Mouse (Mus musculus) neural tube, embryonic 12.5 days (tissue): ENCODE data around the gene Myo1e. TPM values are rescaled to one million over a fixed set of nuclear protein-coding genes. Genes with fewer than 3 reads are reported as not detected.
"Not testable (repeated sequence)": the region's sequence is repeated elsewhere in the genome, so short reads cannot be mapped to it uniquely, and the experiment has no call there.

ENCODE experiments used
- ATAC-seq: fragments of 200-750 bp; cut with Nextera tagmentation; 2 replicates; pipeline ENCODE4 v1.8.0; 2017; ENCODE audit warnings: low read depth, mild to moderate bottlenecking, moderate TSS enrichment, moderate library complexity; ENCODE audit not compliant: low FRiP score
- H3K27ac ChIP-seq: fragments of 300-500 bp; sonication (generic); 2 replicates; pipeline ENCODE4 v1.5.1; 2016
- H3K27me3 ChIP-seq: fragments of 300-500 bp; sonication (generic); replicated peaks from 2 replicates; pipeline ENCODE4 v1.6.1; 2016; ENCODE audit warnings: mild to moderate bottlenecking
- H3K36me3 ChIP-seq: fragments of 300-500 bp; sonication (generic); 2 replicates; pipeline ENCODE4 v1.6.1; 2016; ENCODE audit warnings: mild to moderate bottlenecking
- H3K4me1 ChIP-seq: fragments of 300-500 bp; sonication (generic); 2 replicates; pipeline ENCODE4 v1.6.1; 2016
- H3K4me2 ChIP-seq: fragments of 300-500 bp; sonication (generic); replicated peaks from 2 replicates; pipeline ENCODE4 v1.6.1; 2016; ENCODE audit warnings: mild to moderate bottlenecking
- H3K4me3 ChIP-seq: fragments of 300-500 bp; sonication (generic); 2 replicates; pipeline ENCODE4 v1.5.1; 2016
- H3K9ac ChIP-seq: fragments of 300-500 bp; sonication (generic); 2 replicates; pipeline ENCODE4 v1.6.1; 2016; ENCODE audit warnings: mild to moderate bottlenecking
- H3K9me3 ChIP-seq: fragments of 300-500 bp; sonication (generic); 2 replicates; pipeline ENCODE4 v1.6.1; 2016; ENCODE audit warnings: mild to moderate bottlenecking
- WGBS: fragments of 180-500 bp; shearing (Covaris S2); methylation state at CpG from one replicate; pipeline ENCODE4 v1.1.7; 2016; 5-methylcytosine and 5-hydroxymethylcytosine counted together
- polyA plus RNA-seq: library from polyadenylated mRNA; unstranded; fragments of >200 nt; fragmentation: Nextera tagmentation; extraction: Ambion mirVana; gene quantifications from 2 replicates; pipeline ENCODE4 v1.2.1, GENCODE M21; 2016

The Myo1e gene
- polyA plus RNA-seq, 1 experiment from 2014 or later, result 11.3 TPM

DNA sequence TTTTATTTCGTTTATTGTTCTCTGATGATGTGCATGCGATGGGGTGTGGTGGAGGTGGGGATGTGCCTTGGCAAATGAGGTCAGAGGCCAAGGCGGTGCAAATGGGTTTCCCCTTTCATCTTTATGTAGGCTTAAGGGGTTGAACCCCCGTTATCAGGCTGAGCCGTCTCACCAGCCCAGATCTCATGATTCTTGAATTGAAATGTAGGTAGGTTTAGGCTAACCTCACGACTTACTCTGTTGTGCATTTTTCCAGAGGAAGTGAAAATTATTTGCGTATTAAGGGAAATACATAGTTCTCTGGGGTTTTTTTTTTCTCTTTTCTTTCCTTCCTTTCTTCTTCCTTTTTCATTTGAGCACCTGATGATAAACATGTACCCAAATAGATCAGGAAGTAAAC is 37.0 kb downstream of the Myo1e start:
- no peak overlapping the region for H3K4me3 ChIP-seq
- H3K36me3 ChIP-seq, result no peaks in the 10 kb centered on the region
- no peaks in the 10 kb centered on the region for H3K9me3 ChIP-seq
- no peaks in the 10 kb centered on the region for H3K27me3 ChIP-seq
- 77% methylated on average over 7 of the region's 7 CpGs for WGBS
- no peaks in the 10 kb centered on the region for H3K4me1 ChIP-seq
- no peak for ATAC-seq
- no peak overlapping the region for H3K4me2 ChIP-seq
- H3K27ac ChIP-seq, result no peak overlapping the region
- no peak overlapping the region for H3K9ac ChIP-seq

DNA sequence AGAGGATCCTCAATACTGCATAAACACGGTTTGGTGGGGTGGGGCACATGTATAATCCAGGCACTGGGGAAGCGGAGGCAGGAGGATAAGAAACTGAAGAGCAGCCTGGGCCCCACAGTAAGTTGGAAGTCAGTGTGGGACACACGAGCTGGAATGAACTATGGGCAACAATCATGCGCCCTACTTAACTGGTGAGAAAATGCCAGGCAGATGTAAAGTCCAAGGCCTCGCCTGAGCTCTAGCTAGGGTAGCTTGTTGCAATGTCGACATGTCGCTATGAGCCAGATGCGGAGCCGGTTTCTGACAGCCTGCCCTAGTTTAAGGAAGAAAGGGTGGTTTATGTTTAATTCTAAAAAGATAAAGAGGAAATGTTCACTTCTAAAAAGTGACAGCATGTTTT is 37.9 kb downstream of the Myo1e start:
- Histone ChIP-seq H3K4me3 (no peak overlapping the region), H3K36me3 (no peaks in the 10 kb centered on the region), H3K27ac (no peak overlapping the region), H3K27me3 (no peaks in the 10 kb centered on the region), H3K9ac (no peak overlapping the region), H3K4me1 (peaks cover 8% of the 10 kb centered on the region; the same call in 1 of the 2 replicates), H3K4me2 (no peak overlapping the region), H3K9me3 (no peaks in the 10 kb centered on the region)
- ATAC-seq, result no peak
- 90% methylated on average over 9 of the region's 9 CpGs for WGBS

DNA sequence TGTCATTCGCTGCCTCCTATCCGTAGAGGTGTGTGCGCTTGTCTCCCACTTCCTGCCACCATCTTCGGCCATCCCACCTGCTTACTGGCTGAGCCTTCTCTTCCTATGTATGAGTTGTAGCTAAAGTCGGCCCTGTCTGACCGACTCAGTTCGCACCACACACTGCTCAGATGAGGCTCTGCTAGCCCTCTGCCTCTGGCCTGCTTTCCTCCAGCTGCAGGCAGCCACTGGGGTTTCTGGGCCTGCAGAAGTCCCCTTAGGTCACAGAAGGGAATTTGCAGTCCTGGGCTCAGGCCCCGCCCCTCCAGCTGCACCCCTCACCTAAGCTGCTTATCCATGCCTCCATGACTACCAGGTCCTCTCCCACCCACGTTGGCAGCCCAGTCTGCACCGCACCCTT is 39.3 kb downstream of the Myo1e start:
- Histone ChIP-seq H3K4me3 (no peak overlapping the region), H3K9me3 (no peaks in the 10 kb centered on the region), H3K4me1 (peaks cover 15% of the 10 kb centered on the region; the same call in 1 of the 2 replicates), H3K27ac (no peak overlapping the region), H3K9ac (no peak overlapping the region), H3K36me3 (no peaks in the 10 kb centered on the region), H3K4me2 (no peak overlapping the region), H3K27me3 (no peaks in the 10 kb centered on the region)
- WGBS, result 73% methylated on average over 10 of the region's 10 CpGs
- no peak for ATAC-seq

DNA sequence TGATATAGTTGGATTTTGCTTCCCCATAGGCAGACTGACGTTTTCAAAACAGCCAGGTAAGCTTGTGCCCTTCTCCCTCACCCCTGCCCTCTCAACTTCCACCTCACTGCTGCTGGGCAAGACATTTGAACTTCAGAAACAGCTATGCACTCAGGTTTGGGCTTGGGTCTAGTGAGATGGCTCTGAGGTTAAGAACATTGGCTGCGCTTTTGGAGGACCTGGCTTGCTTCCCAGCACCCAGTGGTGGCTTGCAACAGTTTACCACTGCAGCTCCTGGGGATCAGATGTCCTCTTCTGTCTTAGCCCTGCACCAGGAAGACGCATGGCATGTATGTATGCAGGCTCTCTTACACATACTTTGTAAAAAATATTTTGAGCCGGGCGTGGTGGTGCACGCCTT is 40.9 kb downstream of the Myo1e start:
- H3K27ac ChIP-seq, result no peak overlapping the region
- 96% methylated on average over 6 of the region's 6 CpGs for WGBS
- no peak overlapping the region for H3K4me2 ChIP-seq
- H3K27me3 ChIP-seq, result no peaks in the 10 kb centered on the region
- H3K9me3 ChIP-seq, result no peaks in the 10 kb centered on the region
- peaks cover 15% of the 10 kb centered on the region; the same call in 1 of the 2 replicates for H3K4me1 ChIP-seq
- H3K4me3 ChIP-seq, result no peak overlapping the region
- H3K36me3 ChIP-seq, result no peaks in the 10 kb centered on the region
- ATAC-seq, result no peak
- H3K9ac ChIP-seq, result no peak overlapping the region

DNA sequence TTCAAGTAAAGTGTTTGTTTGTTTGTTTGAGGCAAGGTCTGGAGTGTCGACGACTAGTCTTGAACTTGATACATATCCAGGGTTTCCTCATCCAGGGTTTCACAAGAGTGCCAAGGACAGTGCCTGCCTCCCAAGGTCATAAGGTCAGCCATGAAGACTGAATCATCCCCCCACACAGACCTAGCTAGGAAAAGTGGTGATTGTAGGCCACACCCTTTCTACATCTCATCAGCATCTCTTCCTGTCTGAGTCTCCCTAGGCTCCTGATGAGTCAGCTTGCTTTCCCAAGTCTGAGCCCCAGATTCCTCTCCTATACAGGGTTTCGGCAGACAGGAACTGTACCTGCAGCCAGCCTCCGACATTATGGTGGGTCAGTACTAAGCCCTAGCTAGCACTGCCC is 41.7 kb downstream of the Myo1e start:
- peaks cover 15% of the 10 kb centered on the region; the same call in 1 of the 2 replicates for H3K4me1 ChIP-seq
- H3K27ac ChIP-seq, result no peak overlapping the region
- H3K36me3 ChIP-seq, result no peaks in the 10 kb centered on the region
- no peak overlapping the region for H3K4me2 ChIP-seq
- H3K4me3 ChIP-seq, result no peak overlapping the region
- no peaks in the 10 kb centered on the region for H3K27me3 ChIP-seq
- no peak overlapping the region for H3K9ac ChIP-seq
- no peaks in the 10 kb centered on the region for H3K9me3 ChIP-seq
- ATAC-seq, result no peak
- 85% methylated on average over 4 of the region's 4 CpGs for WGBS

DNA sequence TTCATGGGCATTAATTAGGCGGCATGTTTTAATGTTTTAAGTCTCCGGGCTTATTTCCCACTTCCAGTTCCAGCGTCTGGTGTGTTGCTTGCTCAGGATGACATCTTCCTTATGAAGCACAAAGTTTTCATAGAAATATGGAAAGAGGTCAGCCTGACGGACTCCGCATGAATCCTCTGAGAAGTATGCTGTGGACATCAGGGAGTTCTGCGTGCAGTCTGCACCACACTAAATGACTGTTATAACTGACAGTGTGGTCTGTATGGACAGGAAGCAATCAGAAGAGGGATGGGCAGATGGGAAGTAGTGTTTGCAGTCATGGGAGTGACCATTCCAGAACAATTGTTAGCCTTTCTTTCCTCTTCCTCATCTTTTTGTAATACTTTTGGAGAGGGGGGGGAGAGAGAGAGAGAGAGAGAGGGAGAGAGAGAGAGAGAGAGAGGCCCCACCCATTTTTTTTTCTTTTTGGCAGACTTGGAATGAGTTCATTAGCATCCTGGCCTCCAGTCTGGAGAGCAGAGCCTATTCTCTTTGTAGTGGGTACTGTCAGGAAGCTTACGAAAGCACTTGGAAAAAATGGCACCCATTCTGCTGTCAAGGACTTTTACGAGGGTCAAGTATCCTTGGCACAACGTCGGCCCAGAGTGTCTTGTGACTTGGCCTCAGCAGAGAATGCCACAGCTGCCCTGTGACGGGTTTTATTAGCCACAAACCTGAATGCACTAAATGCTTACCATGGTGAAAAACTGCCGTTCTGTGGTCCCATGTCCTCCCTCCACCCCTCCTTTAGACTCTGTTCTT is 42.9 kb downstream of the Myo1e start:
- no peak overlapping the region for H3K27ac ChIP-seq
- no peak overlapping the region for H3K4me2 ChIP-seq
- no peaks in the 10 kb centered on the region for H3K36me3 ChIP-seq
- no peak overlapping the region for H3K4me3 ChIP-seq
- ATAC-seq, result no peak
- no peaks in the 10 kb centered on the region for H3K9me3 ChIP-seq
- WGBS, result 44% methylated on average over 12 of the region's 12 CpGs
- H3K27me3 ChIP-seq, result no peaks in the 10 kb centered on the region
- no peak overlapping the region for H3K9ac ChIP-seq
- peaks cover 15% of the 10 kb centered on the region; the same call in 1 of the 2 replicates for H3K4me1 ChIP-seq

DNA sequence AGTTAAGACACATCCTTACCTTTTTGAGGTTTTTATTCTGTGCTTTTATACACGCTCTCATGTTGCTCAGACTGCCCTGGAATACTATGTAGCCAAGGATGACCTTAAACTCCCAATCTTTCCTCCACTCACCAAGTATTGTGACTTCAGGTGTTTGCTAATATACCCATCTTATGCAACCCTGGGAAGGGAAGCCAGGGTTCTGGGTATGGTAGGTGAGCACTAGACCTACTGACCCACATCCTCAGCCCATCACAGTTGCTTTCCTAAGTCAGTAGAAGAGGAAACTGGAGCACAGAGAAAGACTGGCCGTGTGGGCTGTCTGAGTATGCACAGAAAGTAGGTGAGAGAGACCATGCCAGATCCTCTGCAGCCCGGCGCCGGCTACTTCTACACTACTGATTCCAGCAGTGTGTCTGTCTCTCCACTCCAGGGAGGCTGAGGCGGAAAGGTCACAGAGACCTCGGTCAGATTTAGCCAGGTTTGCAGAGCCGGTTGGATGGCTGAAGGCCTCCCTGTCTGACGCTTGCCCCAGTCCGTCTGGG is 44.4 kb downstream of the Myo1e start:
- peaks cover 15% of the 10 kb centered on the region; the same call in 1 of the 2 replicates for H3K4me1 ChIP-seq
- WGBS, result 91% methylated on average over 10 of the region's 10 CpGs

DNA sequence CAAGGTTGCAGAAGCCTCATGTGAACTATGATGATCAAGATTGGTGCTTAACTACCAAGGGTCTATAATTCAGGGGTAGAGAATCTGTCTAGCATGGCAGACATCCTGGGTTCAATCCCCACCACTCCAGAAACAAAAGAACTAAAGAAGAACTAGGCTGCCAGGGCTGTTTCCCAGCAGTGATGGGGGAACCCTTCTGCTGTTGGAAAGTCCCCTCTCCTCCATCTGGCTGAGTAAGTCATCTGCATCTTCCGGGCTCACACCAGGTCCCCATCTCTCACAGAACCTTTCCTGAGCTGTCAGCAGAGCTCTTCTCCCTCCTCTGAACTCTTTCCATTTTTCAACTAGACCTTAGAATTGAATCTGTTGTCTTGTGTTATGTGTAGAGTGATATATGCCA is 45.9 kb downstream of the Myo1e start:
- no peak overlapping the region for H3K27ac ChIP-seq
- H3K4me1 ChIP-seq, result peaks cover 22% of the 10 kb centered on the region
- ATAC-seq, result no peak
- no peaks in the 10 kb centered on the region for H3K9me3 ChIP-seq
- H3K4me2 ChIP-seq, result no peak overlapping the region
- no peak overlapping the region for H3K9ac ChIP-seq
- WGBS, result 93% methylated on average over 1 of the region's 1 CpGs
- H3K4me3 ChIP-seq, result no peak overlapping the region
- H3K27me3 ChIP-seq, result no peaks in the 10 kb centered on the region
- H3K36me3 ChIP-seq, result no peaks in the 10 kb centered on the region

More for the DNA sequence above, 44.4 kb downstream of the Myo1e start:
- ATAC-seq, result no peak
- H3K9me3 ChIP-seq, result no peaks in the 10 kb centered on the region
- H3K4me2 ChIP-seq, result no peak overlapping the region
- no peak overlapping the region for H3K4me3 ChIP-seq
- H3K36me3 ChIP-seq, result no peaks in the 10 kb centered on the region
- H3K27me3 ChIP-seq, result no peaks in the 10 kb centered on the region
- H3K9ac ChIP-seq, result no peak overlapping the region
- no peak overlapping the region for H3K27ac ChIP-seq

DNA sequence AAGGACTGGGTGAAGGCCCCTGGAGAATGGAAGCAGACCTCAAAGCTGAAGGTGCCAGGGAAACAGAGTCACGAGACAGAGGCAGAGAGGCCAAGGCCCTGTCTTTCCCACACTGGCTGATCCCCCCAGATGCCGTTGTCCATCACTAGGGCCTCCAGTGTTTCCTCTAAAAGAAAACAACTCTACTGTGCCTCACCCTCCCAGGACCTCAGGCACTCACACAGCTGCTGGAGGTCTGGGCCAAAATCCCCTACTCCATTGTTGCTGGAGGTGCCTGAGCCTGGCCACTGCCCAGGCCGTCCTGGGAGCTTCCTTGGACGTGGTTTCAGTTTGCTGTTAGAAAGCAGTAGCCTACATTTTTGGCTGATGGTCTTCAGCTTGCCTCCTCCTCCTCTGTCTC is 47.9 kb downstream of the Myo1e start:
- H3K4me2 ChIP-seq, result no peak overlapping the region
- no peaks in the 10 kb centered on the region for H3K36me3 ChIP-seq
- no peak for ATAC-seq

DNA sequence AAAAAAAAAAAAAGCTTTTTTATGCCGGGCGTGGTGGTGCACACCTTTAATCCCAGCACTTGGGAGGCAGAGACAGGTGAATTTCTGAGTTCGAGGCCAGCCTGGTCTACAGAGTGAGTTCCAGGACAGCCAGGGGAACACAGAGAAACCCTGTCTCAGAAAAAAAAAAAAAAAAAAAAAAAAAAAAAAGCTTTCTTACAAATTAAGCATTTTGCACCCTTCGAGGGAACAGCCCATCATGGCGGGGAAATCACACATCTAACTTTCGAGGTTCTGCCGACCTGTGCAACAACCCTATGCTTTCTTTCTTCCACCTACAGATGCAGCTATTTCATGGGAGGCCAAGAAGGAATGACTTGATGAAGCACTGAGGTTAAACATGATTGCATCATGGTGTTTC is 48.9 kb downstream of the Myo1e start:
- WGBS, result 93% methylated on average over 7 of the region's 7 CpGs
- not testable (repeated sequence) for H3K4me1 ChIP-seq, H3K36me3 ChIP-seq, H3K9me3 ChIP-seq, H3K4me2 ChIP-seq, H3K27ac ChIP-seq, ATAC-seq, H3K27me3 ChIP-seq, H3K4me3 ChIP-seq, H3K9ac ChIP-seq

More for the DNA sequence above, 47.9 kb downstream of the Myo1e start:
- Histone ChIP-seq H3K27ac (no peak overlapping the region), H3K27me3 (no peaks in the 10 kb centered on the region), H3K9ac (no peak overlapping the region), H3K4me3 (no peak overlapping the region), H3K4me1 (peaks cover 17% of the 10 kb centered on the region), H3K9me3 (no peaks in the 10 kb centered on the region)
- WGBS, result 88% methylated on average over 4 of the region's 4 CpGs

DNA sequence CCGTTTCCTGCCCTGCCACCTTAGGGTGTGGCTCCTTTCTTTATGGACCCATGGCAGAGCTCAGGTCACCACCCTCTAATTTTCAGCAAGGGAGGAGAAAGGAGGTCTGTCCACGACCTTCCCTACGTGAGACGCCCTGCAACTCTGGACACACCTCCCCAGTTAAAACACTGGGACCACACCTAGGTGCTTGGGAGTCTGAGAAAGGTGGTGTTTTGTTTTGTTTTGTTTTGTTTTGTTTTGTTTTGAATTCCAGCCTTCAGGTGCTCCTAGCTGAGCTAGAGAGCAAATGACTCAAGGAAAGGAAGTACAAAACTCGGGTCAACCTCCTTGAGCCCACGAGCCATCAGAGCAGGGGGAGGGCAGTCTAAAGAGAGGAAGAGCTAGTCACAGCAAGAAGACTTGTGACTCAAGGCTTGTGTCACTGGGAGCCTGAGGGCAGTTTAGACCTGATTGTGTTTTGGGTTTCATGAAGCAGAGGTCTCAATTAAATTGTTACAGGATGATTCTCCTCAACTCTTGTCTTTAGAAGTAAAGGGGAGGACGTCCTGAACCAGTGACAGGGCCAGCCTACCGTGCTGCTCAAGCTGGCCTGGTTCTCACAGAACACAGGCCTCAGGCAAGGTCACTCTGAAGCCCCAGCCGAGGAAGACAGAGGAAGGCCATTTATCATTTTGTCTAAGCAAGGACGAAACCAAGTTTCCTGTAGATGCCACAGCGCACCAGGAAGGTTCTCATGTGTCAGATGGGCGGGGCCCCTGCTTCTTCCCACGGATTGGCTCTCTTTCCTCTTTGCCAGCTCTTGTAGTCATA is 50.3 kb downstream of the Myo1e start:
- Histone ChIP-seq H3K4me1 (peaks cover 19% of the 10 kb centered on the region), H3K9me3 (no peaks in the 10 kb centered on the region), H3K36me3 (no peaks in the 10 kb centered on the region), H3K9ac (no peak overlapping the region), H3K27ac (no peak overlapping the region), H3K4me3 (no peak overlapping the region), H3K27me3 (no peaks in the 10 kb centered on the region), H3K4me2 (peak overlapping the region; percentile 33)
- 42% methylated on average over 13 of the region's 13 CpGs for WGBS
- no peak; the same call in 1 of the 2 replicates for ATAC-seq

DNA sequence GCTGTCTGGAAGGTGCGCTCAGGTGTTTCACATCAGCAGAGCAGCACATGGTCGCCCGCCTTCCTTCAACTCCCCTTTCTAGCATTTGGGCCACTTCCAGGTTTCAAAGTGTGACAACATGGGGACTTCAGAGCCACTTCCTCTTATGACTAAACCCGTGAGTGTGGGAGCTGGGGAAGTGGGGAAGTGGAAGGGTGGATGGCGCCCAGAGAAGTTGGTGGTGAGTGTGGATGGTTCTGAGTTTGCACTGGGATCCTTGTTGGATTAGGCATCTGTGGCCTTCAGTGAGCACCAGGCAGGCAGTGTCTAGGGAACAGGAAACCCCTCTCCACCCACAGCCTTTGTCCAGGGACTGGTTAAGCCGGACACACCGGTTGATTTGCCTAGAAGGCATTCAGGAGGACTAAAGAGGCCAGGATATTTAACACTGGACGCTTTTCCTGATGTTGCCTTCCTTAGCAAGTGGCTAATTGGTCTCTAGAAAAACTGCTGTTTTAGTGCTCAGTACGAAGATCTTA is 53.2 kb downstream of the Myo1e start:
- Histone ChIP-seq H3K9me3 (no peaks in the 10 kb centered on the region), H3K4me1 (peaks cover 26% of the 10 kb centered on the region), H3K9ac (no peak overlapping the region), H3K36me3 (no peaks in the 10 kb centered on the region), H3K27ac (no peak overlapping the region), H3K27me3 (no peaks in the 10 kb centered on the region), H3K4me2 (no peak overlapping the region), H3K4me3 (no peak overlapping the region)
- no peak for ATAC-seq
- 59% methylated on average over 9 of the region's 9 CpGs for WGBS
